Mouse (Mus musculus) stomach, embryonic 16.5 days (tissue): ENCODE results near the gene Gm10961. TPM values are rescaled to one million over a fixed set of nuclear protein-coding genes. Genes with fewer than 3 reads are reported as not detected.

ENCODE experiments used
- ATAC-seq: fragments of 200-750 bp; cut with Nextera tagmentation; 2 replicates; pipeline ENCODE4 v1.8.0; 2017; ENCODE audit warnings: moderate number of reproducible peaks, moderate TSS enrichment; ENCODE audit not compliant: insufficient read depth, low FRiP score
- H3K27ac ChIP-seq: fragments of 300-500 bp; sonication (generic); 2 replicates; pipeline ENCODE4 v1.5.1; 2014; ENCODE audit warnings: low read length
- H3K27me3 ChIP-seq: fragments of 300-500 bp; sonication (generic); 2 replicates; pipeline ENCODE4 v1.6.1; 2014; ENCODE audit warnings: low read length, control low read depth, mixed read lengths; ENCODE audit not compliant: control insufficient read depth, insufficient read depth
- H3K36me3 ChIP-seq: fragments of 300-500 bp; sonication (generic); 2 replicates; pipeline ENCODE4 v1.6.1; 2014; ENCODE audit warnings: low read length; ENCODE audit not compliant: control insufficient read depth, insufficient read depth
- H3K4me1 ChIP-seq: fragments of 300-500 bp; sonication (generic); 2 replicates; pipeline ENCODE4 v1.6.1; 2014; ENCODE audit warnings: low read length, control low read depth, mixed read lengths; ENCODE audit not compliant: control insufficient read depth, insufficient read depth
- H3K4me2 ChIP-seq: fragments of 300-500 bp; sonication (generic); 2 replicates; pipeline ENCODE4 v1.6.1; 2014; ENCODE audit warnings: low read depth, low read length, mixed read lengths
- H3K4me3 ChIP-seq: fragments of 300-500 bp; sonication (generic); replicated peaks from 2 replicates; pipeline ENCODE4 v1.5.1; 2014; ENCODE audit warnings: mild to moderate bottlenecking, low read length
- H3K9ac ChIP-seq: fragments of 300-500 bp; sonication (generic); 2 replicates; pipeline ENCODE4 v1.6.1; 2014; ENCODE audit warnings: low read length
- H3K9me3 ChIP-seq: fragments of 300-500 bp; sonication (generic); replicated peaks from 2 replicates; pipeline ENCODE4 v1.6.1; 2016; ENCODE audit warnings: low read length, control low read depth; ENCODE audit not compliant: control insufficient read depth
- whole genome bisulfite sequencing: fragments of 180-500 bp; shearing (Covaris S2); extraction: QIAGEN DNeasy Blood & Tissue Kit; methylation state at CpG from one replicate; pipeline ENCODE4 v1.1.7; 2014; 5-methylcytosine and 5-hydroxymethylcytosine counted together
- polyA plus RNA-seq: library from polyadenylated mRNA; unstranded; fragments of >200 nt; fragmentation: Nextera tagmentation; extraction: Ambion mirVana; gene quantifications from 2 replicates; pipeline ENCODE4 v1.2.1, GENCODE M21; 2015

Gene Gm10961
- polyA plus RNA-seq, 1 experiment from 2014 or later, result not detected

GRCm38 (mm10) chr3:107667426-107667825 lies 36.3 kb downstream of the Gm10961 start:
- ATAC-seq, result no peak
- 79% methylated on average over 6 of the region's 6 CpGs for WGBS
- Histone ChIP-seq H3K4me2 (no peak overlapping the region), H3K4me1 (no peaks in the 10 kb centered on the region), H3K27ac (no peak overlapping the region), H3K36me3 (peaks cover 14% of the 10 kb centered on the region), H3K9me3 (no peaks in the 10 kb centered on the region), H3K4me3 (no peak overlapping the region), H3K9ac (no peak overlapping the region), H3K27me3 (no peaks in the 10 kb centered on the region)

- Histone ChIP-seq H3K4me2 (no peak overlapping the region), H3K4me1 (no peaks in the 10 kb centered on the region), H3K27ac (no peak overlapping the region), H3K9me3 (no peaks in the 10 kb centered on the region), H3K27me3 (no peaks in the 10 kb centered on the region), H3K4me3 (no peak overlapping the region), H3K36me3 (peaks cover 18% of the 10 kb centered on the region), H3K9ac (no peak overlapping the region)
- WGBS, result 84% methylated on average over 7 of the region's 7 CpGs
- ATAC-seq, result no peak
Observed at GRCm38 (mm10) chr3:107668786-107669185, 37.7 kb downstream of the Gm10961 start.

- H3K4me1 ChIP-seq, result no peaks in the 10 kb centered on the region
- no peak for ATAC-seq
- H3K27me3 ChIP-seq, result no peaks in the 10 kb centered on the region
- no peak overlapping the region for H3K9ac ChIP-seq
- H3K4me2 ChIP-seq, result no peak overlapping the region
- peaks cover 22% of the 10 kb centered on the region for H3K36me3 ChIP-seq
- no peak overlapping the region for H3K27ac ChIP-seq
- 69% methylated on average over 4 of the region's 4 CpGs for WGBS
- H3K9me3 ChIP-seq, result no peaks in the 10 kb centered on the region
- H3K4me3 ChIP-seq, result no peak overlapping the region
Observed at GRCm38 (mm10) chr3:107670500-107670899, 39.4 kb downstream of the Gm10961 start.

GRCm38 (mm10) chr3:107671509-107671908 lies 40.4 kb downstream of the Gm10961 start:
- Histone ChIP-seq H3K4me2 (no peak overlapping the region), H3K4me3 (no peak overlapping the region), H3K9ac (no peak overlapping the region), H3K27me3 (no peaks in the 10 kb centered on the region), H3K4me1 (no peaks in the 10 kb centered on the region), H3K9me3 (no peaks in the 10 kb centered on the region), H3K36me3 (peaks cover 22% of the 10 kb centered on the region), H3K27ac (no peak overlapping the region)
- no peak for ATAC-seq
- WGBS, result 79% methylated on average over 2 of the region's 2 CpGs

GRCm38 (mm10) chr3:107680790-107681576 lies 49.9 kb downstream of the Gm10961 start:
- Histone ChIP-seq H3K4me3 (no peak overlapping the region), H3K9ac (no peak overlapping the region), H3K27me3 (no peaks in the 10 kb centered on the region), H3K27ac (peak overlapping the region; percentile 76), H3K9me3 (no peaks in the 10 kb centered on the region), H3K36me3 (no peaks in the 10 kb centered on the region), H3K4me1 (peaks cover 20% of the 10 kb centered on the region), H3K4me2 (peak overlapping the region; percentile 24; the same call in 1 of the 2 replicates)
- ATAC-seq, result peak; percentile 56; the same call in 1 of the 2 replicates
- WGBS, result 21% methylated on average over 7 of the region's 7 CpGs

Other genes with a start within 250 kb of the Gm10961 start
- 0.14 TPM in 1 of 2 replicates, not detected in the other for gene Kcnc4, start 171.8 kb upstream of the Gm10961 start, polyA plus RNA-seq
- 2.1 and 2.2 TPM in 2 replicates for gene Slc6a17, start 113.3 kb upstream of the Gm10961 start, polyA plus RNA-seq
- gene Ubl4b, start 76.2 kb upstream of the Gm10961 start, polyA plus RNA-seq, result not detected in 2 replicates
- gene Alx3, start 36.3 kb upstream of the Gm10961 start, polyA plus RNA-seq, result 0.25 TPM in 1 of 2 replicates, not detected in the other
- 32.7 and 36.4 TPM in 2 replicates for gene Strip1, start 372 bp downstream of the Gm10961 start, polyA plus RNA-seq
- gene Ahcyl1, start 65.2 kb downstream of the Gm10961 start, polyA plus RNA-seq, result 65.8 and 71.2 TPM in 2 replicates
- gene Csf1, start 129.1 kb downstream of the Gm10961 start, polyA plus RNA-seq, result 19.2 and 20.2 TPM in 2 replicates
- gene Eps8l3, start 245.9 kb downstream of the Gm10961 start, polyA plus RNA-seq, result 33.0 and 35.9 TPM in 2 replicates